Mouse (Mus musculus) liver, adult (tissue): ENCODE data around the gene Gm5622.
"Not testable (repeated sequence)": the region's sequence is repeated elsewhere in the genome, so short reads cannot be mapped to it uniquely, and the experiment has no call there.

Experiments used
- GATA4 ChIP-seq: IDR thresholded peaks from 2 replicates; pipeline ENCODE4 v1.6.1; 2014; ENCODE audit warnings: mild to moderate bottlenecking, low read length; ENCODE audit not compliant: insufficient replicate concordance

Gene Gm5622

GRCm38 (mm10) chr14:51552490-51552889 is at the start of gene Gm5622:
Gene Gm5622, plus strand, starts transcription at chr14:51552790.
- TF ChIP-seq GATA4, result no peak

- no peak for TF ChIP-seq GATA4
Measured at GRCm38 (mm10) chr14:51507416-51507815, 45.2 kb upstream of the Gm5622 start.

- not testable (repeated sequence) for TF ChIP-seq GATA4
Measured at GRCm38 (mm10) chr14:51573963-51574362, 21.4 kb downstream of the Gm5622 start, which contains the start of gene Gm17175. Gene Gm17175, minus strand, starts transcription at chr14:51574063.

- TF ChIP-seq GATA4, result not testable (repeated sequence)
Measured at GRCm38 (mm10) chr14:51592039-51592438, 39.4 kb downstream of the Gm5622 start, which contains the start of gene Gm17174. Gene Gm17174, minus strand, starts transcription at chr14:51592139.

- TF ChIP-seq GATA4, result no peak
Measured at GRCm38 (mm10) chr14:51611210-51611609, 58.6 kb downstream of the Gm5622 start, which contains the start of gene Gm17078. Gene Gm17078, minus strand, starts transcription at chr14:51611310.

- not testable (repeated sequence) for TF ChIP-seq GATA4
Measured at GRCm38 (mm10) chr14:51635566-51635965, 83.0 kb downstream of the Gm5622 start, which contains the start of gene Gm4181. Gene Gm4181, minus strand, starts transcription at chr14:51635666.

GRCm38 (mm10) chr14:51677269-51677668 is 124.7 kb downstream of the Gm5622 start:
- TF ChIP-seq GATA4, result no peak

- not testable (repeated sequence) for TF ChIP-seq GATA4
Measured at GRCm38 (mm10) chr14:51695368-51695767, 142.8 kb downstream of the Gm5622 start, which contains the start of gene Gm17079. Gene Gm17079, minus strand, starts transcription at chr14:51695468.
